Comparison of ENCODE assay signal across 8 mouse cellular contexts in the genomic region with DNA sequence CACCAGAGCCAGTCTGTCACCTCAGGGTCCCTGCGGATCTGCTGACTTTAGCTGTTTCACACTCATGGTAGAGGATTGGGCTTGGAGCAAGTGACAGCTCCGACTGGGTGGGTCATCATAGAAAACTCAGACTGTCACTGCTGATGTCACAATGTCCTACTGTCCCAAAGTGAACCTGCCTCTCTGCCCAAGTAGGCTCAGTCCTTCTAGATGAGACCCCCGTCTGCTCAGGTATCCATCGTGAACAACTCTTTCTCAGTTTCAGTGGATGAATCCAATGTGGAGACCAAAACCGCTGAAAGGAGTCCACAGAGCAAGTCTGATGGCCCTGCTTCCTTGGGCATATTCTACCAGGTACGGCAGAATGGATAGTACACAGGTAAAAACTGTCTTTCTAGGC. TPM values are rescaled to one million over a fixed set of nuclear protein-coding genes. Genes with fewer than 3 reads are reported as not detected.
DNase-seq lines count a peak whose midpoint lies in the region; ATAC-seq and TF ChIP-seq lines count a peak whose summit lies in the region.

TSS of gene Dcun1d1 (minus strand) at position 101 of the 400 bp plus-strand sequence.

- H3K4me2 ChIP-seq in embryonic facial prominence, embryonic 12.5 days (replicated peaks), result no peak within 1 kb of the TSS
- no peak within 1 kb of the TSS for H3K4me2 ChIP-seq in heart, embryonic 15.5 days
- H3K4me2 ChIP-seq in neural tube, embryonic 13.5 days, result no peak within 1 kb of the TSS

- H3K27me3 ChIP-seq in embryonic facial prominence, embryonic 12.5 days, result no peaks in the 10 kb centered on the region
- H3K27me3 ChIP-seq in heart, embryonic 15.5 days, result no peaks in the 10 kb centered on the region
- no peaks in the 10 kb centered on the region for H3K27me3 ChIP-seq in neural tube, embryonic 13.5 days

- H3K9me3 ChIP-seq in embryonic facial prominence, embryonic 12.5 days, result no peaks in the 10 kb centered on the region
- no peaks in the 10 kb centered on the region for H3K9me3 ChIP-seq in heart, embryonic 15.5 days (replicated peaks)
- no peaks in the 10 kb centered on the region for H3K9me3 ChIP-seq in neural tube, embryonic 13.5 days

- H3K36me3 ChIP-seq in embryonic facial prominence, embryonic 12.5 days, result 0 out of 2 replicates have a peak, but pooled peaks cover 3% of the 10 kb centered on the region
- H3K36me3 ChIP-seq in heart, embryonic 15.5 days, result no peaks in the 10 kb centered on the region; the same call in 1 of the 2 replicates
- no peaks in the 10 kb centered on the region for H3K36me3 ChIP-seq in neural tube, embryonic 13.5 days

- 94% methylated on average over 6 of the region's 6 CpGs for WGBS in embryonic facial prominence, embryonic 12.5 days
- WGBS in heart, embryonic 15.5 days, result 91% methylated on average over 6 of the region's 6 CpGs
- WGBS in neural tube, embryonic 13.5 days, result 94% methylated on average over 6 of the region's 6 CpGs

- TF ChIP-seq CTCF in left cerebral cortex, adult 2 months (IDR thresholded peaks at IDR 0.05), result no peak

- intact Hi-C loops in left cerebral cortex, adult 2 months (cut with DNase I), result loop anchor here (5.0 kb wide), 1 partner anchor 185 kb away; the partner anchor contains the start of gene Atp11b
- intact Hi-C loops in left cerebral cortex, postnatal 36 days (cut with DNase I), result no loop called here

- DNase-seq in left cerebral cortex, adult 2 months (ENCODE audit: extremely low spot score in 1 of 2, low spot score in 2 of 2), result no peak
- DNase-seq in left cerebral cortex, adult 9 months (ENCODE audit: low spot score in 2 of 2), result no peak
- DNase-seq in left cerebral cortex, postnatal 36 days (ENCODE audit: low spot score in 2 of 2), result no peak
- no peak for DNase-seq in T-cell, adult 2 months (ENCODE audit: low spot score)
- DNase-seq in right cerebral cortex, postnatal 25 days, result no peak

- no peak for ATAC-seq in embryonic facial prominence, embryonic 12.5 days (ENCODE audit: insufficient number of reproducible peaks, insufficient read depth, low FRiP score, low TSS enrichment)
- no peak for ATAC-seq in heart, embryonic 15.5 days (replicated peaks; ENCODE audit: insufficient number of reproducible peaks, insufficient read depth, low FRiP score, low read depth)
- ATAC-seq in neural tube, embryonic 13.5 days (ENCODE audit: low read depth), result no peak

- H3K9ac ChIP-seq in embryonic facial prominence, embryonic 12.5 days, result no peak within 1 kb of the TSS
- H3K9ac ChIP-seq in heart, embryonic 15.5 days, result no peak within 1 kb of the TSS
- H3K9ac ChIP-seq in neural tube, embryonic 13.5 days, result no peak within 1 kb of the TSS

- H3K4me1 ChIP-seq in embryonic facial prominence, embryonic 12.5 days, result peaks cover 8% of the 10 kb centered on the region
- peaks cover 10% of the 10 kb centered on the region for H3K4me1 ChIP-seq in heart, embryonic 15.5 days (replicated peaks)
- peaks cover 13% of the 10 kb centered on the region for H3K4me1 ChIP-seq in neural tube, embryonic 13.5 days (replicated peaks)

- no peak within 1 kb of the TSS for H3K4me3 ChIP-seq in left cerebral cortex, adult 2 months
- H3K4me3 ChIP-seq in embryonic facial prominence, embryonic 12.5 days, result no peak within 1 kb of the TSS
- H3K4me3 ChIP-seq in heart, embryonic 15.5 days, result no peak within 1 kb of the TSS
- no peak within 1 kb of the TSS for H3K4me3 ChIP-seq in neural tube, embryonic 13.5 days

- H3K27ac ChIP-seq in left cerebral cortex, adult 2 months, result no peak within 1 kb of the TSS
- no peak within 1 kb of the TSS for H3K27ac ChIP-seq in embryonic facial prominence, embryonic 12.5 days
- H3K27ac ChIP-seq in heart, embryonic 15.5 days, result no peak within 1 kb of the TSS
- H3K27ac ChIP-seq in neural tube, embryonic 13.5 days (replicated peaks), result no peak within 1 kb of the TSS

RNA-seq across cellular contexts. Expression of gene Dcun1d1, which starts in this region (rescaled TPM):
- total RNA-seq in left cerebral cortex, adult 2 months (2021), result 10 to 100 TPM; 70.2 to 77.4 TPM
- 92.8 and 103 TPM in 2 replicates for polyA plus RNA-seq in embryonic facial prominence, embryonic 12.5 days (2016; fragmentation: Nextera tagmentation; extraction: Ambion mirVana)
- 74.1 and 87.4 TPM in 2 replicates for polyA plus RNA-seq in heart, embryonic 15.5 days (2015; fragmentation: Nextera tagmentation; extraction: Ambion mirVana)
- 10 to 100 TPM; 65.6 to 73.5 TPM for total RNA-seq in left cerebral cortex, postnatal 36 days (2021)
- polyA plus RNA-seq in neural tube, embryonic 13.5 days (2015; fragmentation: Nextera tagmentation; extraction: Ambion mirVana), result 98.8 and 114 TPM in 2 replicates
